Mouse (Mus musculus) cerebellum, adult 8-10 months (tissue): ENCODE results near the gene Sbpl.
"Not testable (repeated sequence)": the region's sequence is repeated elsewhere in the genome, so short reads cannot be mapped to it uniquely, and the experiment has no call there.

Source experiments
- DNase-seq: peaks from one replicate; pipeline ENCODE4 v3.0.0; 2022

The Sbpl gene

GRCm38 (mm10) chr17:23960084-23960738 is 5.1 kb upstream of the Sbpl start:
- DNase-seq, result peak; percentile 79

- DNase-seq, result not testable (repeated sequence)
Observed at GRCm38 (mm10) chr17:23950828-23951227, 4.2 kb downstream of the Sbpl start.

GRCm38 (mm10) chr17:23949068-23949467 is 6.0 kb downstream of the Sbpl start:
- no peak for DNase-seq

- DNase-seq, result not testable (repeated sequence)
Observed at GRCm38 (mm10) chr17:23947486-23947885, 7.6 kb downstream of the Sbpl start.

DNA sequence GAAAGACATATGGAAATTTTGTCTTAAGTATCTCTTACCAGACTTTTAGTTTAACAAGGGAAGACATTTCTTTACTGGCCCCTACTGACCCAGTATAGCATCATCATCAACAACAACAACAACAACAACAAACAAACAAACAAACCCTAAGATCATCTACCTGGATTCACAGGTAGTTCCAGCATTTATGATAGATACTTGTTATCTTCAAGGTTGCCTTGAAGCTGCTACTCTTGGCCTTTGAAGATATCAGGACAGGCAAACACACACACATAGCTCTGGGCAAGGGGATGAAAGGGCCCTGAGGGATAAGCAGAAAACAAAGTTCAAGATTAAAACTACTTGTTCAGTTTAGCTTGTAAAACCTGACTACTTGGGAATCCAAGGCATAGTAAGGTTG is 13.7 kb downstream of the Sbpl start, which contains the start of gene Sbp:
Sbp (plus strand) TSS at position 301 of the 400 bp plus-strand sequence.
- no peak for DNase-seq

GRCm38 (mm10) chr17:23931157-23931556 is 23.9 kb downstream of the Sbpl start:
- no peak for DNase-seq

DNA sequence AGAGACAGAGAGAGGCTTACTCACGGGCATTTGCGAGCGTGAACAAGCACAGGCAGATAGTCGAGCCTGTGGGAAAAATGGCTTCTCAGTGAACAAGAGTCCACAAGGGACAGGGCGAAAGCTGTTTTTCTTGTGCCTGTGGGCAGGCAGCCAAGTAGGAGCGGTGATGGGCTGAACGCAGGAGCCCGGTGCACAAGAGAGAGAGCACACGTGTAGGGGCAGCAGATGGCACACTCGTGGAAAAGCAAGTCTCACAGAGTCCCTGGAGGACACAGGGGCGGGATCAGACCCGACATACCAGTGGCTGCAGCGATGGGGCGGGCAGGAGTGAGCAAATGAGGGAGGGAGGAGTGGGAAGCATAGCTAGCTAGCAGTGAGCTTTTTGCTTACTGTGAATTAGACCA is 30.0 kb downstream of the Sbpl start:
- DNase-seq, result peak; percentile 72

GRCm38 (mm10) chr17:23924531-23925007 is 30.5 kb downstream of the Sbpl start:
- peak; percentile 91 for DNase-seq

DNA sequence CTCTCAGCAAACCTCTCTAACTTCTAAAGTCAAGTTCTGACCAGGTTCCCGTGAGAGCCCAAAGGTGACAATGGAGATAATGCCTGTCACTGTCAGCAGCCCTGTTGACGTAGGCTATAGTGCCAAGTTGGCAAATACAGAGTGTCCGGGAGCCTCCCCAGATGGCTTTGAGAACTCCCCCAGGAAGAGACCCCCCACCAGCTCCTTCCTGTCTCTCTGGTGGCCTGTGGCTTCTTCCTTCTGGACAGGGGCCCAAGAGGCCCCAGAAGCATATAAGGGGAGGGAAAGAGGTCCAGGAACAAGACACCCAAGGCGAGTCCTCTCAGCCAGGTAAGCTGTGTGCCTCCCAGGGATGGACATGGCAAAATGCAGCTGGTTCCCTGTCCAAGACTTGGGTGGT is 37.9 kb downstream of the Sbpl start, which contains the start of gene Dcpp3:
Dcpp3 (plus strand) TSS at position 301 of the 400 bp plus-strand sequence.
- not testable (repeated sequence) for DNase-seq
